Mouse (Mus musculus): Measurements from ENCODE around the gene Pgap3. TPM values are rescaled to one million over a fixed set of nuclear protein-coding genes. Genes with fewer than 3 reads are reported as not detected.
A peak's percentile ranks its signal among the peaks of the same experiment; 100 is the strongest.

Pgap3 gene
- polyA plus RNA-seq, 1 experiment from 2014 or later: 5.6 TPM

DNA sequence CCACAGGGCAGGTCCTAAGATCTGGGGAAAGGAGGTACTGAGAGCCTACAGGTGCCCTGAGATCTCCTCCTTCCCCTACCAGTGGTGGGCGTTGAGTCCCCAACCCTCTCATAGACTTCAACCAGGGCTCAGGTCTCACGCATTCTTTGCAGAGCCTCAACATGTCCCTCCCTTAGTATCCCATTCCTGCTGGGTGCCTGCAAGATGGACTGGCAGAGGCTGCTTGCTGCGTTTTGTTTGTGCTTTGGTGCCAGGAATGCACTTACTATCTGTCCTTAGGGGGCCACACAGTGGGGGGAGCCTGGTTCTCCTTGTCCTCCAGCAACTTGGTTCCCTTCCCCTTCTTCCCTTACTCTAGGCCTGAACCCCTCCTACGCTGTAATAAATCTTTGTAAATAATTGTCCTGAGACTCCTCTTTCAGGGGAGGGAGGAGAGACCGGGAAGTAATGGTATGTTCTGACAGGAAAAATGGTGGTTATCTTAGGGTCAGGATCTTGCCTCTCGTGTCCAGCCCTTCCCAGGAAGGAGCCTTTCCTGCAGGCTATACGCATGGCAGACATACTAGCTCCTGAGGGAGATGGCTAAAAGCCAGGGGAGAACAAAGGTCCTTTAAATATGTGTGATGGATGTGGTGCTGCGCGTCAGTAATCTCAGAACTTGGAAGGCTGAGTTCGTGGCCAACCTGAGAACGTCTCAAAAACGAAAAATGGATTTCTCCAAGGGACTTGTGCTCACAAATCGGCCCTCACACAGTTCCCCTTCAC, 42.7 kb downstream of the Pgap3 start:
- Histone ChIP-seq H3K4me3 (ENCODE audit: low read depth, low read length) (peak overlapping the region; percentile 77), H3K9ac (ENCODE audit: low read length) (peak overlapping the region; percentile 81), H3K36me3 (ENCODE audit: control insufficient read depth, insufficient read depth, low read length) (no peaks in the 10 kb centered on the region), H3K4me1 (ENCODE audit: control insufficient read depth, insufficient read depth, low read length) (peaks cover 33% of the 10 kb centered on the region), H3K27ac (ENCODE audit: low read depth, low read length) (peak overlapping the region; percentile 30; the same call in 1 of the 2 replicates), H3K27me3 (ENCODE audit: control insufficient read depth, insufficient read depth, low read length) (peaks cover 7% of the 10 kb centered on the region; the same call in 1 of the 2 replicates), H3K4me2 (peak overlapping the region; percentile 85), H3K9me3 (ENCODE audit: control insufficient read depth, low read length) (no peaks in the 10 kb centered on the region)
- ATAC-seq (ENCODE audit: low FRiP score) (no peak), DNase-seq (ENCODE audit: low spot score, missing footprints) (peak; percentile 68)
- WGBS: 12% methylated on average over 13 of the region's 13 CpGs

DNA sequence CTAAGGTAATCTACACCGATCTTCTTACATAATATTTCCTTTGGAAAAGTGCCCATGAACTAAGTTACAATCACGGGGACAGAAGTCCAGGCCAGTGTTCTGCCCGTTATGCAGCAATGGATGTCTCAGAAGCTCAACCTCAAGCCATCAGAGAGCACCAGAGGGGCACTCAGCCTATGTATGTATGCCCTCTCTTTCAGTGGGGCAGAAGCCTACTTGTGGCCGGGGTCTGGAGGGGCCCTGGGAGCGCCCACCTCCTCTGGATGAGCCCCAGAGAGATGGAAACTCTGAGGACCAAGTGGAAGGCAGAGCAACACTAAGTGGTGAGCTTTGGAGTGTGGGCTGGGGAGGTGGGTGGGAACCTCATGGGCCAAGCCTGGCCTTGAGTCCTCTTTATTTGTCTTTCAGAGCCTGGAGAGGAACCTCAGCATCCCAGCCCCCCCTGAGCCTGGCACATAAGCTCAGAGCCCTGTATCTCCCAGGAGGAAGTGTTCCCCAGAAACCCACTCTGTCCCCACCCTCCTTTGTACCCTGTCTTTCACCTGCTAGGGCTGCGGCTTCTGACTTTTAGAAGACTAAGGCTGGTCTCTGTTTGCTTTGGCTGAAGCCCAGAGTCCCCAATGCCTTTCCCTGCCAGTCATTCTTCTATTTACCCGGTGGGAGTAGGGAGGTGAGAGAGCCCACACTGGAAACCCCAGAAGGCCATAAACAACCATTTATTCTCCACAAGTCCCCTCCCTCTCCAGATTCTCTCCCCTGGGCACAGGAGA, 43.5 kb downstream of the Pgap3 start:
- no peaks in the 10 kb centered on the region for H3K36me3 ChIP-seq (ENCODE audit: control insufficient read depth, insufficient read depth, low read length)
- ATAC-seq (ENCODE audit: low FRiP score): no peak
- H3K4me2 ChIP-seq: no peak overlapping the region
- 79% methylated on average over 7 of the region's 7 CpGs for WGBS
- peaks cover 7% of the 10 kb centered on the region; the same call in 1 of the 2 replicates for H3K27me3 ChIP-seq (ENCODE audit: control insufficient read depth, insufficient read depth, low read length)
- H3K9me3 ChIP-seq (ENCODE audit: control insufficient read depth, low read length): no peaks in the 10 kb centered on the region
- no peak overlapping the region for H3K9ac ChIP-seq (ENCODE audit: low read length)
- H3K4me3 ChIP-seq (ENCODE audit: low read depth, low read length): no peak overlapping the region
- peaks cover 31% of the 10 kb centered on the region for H3K4me1 ChIP-seq (ENCODE audit: control insufficient read depth, insufficient read depth, low read length)
- no peak overlapping the region for H3K27ac ChIP-seq (ENCODE audit: low read depth, low read length)
- DNase-seq (ENCODE audit: low spot score, missing footprints): peak; percentile 79

DNA sequence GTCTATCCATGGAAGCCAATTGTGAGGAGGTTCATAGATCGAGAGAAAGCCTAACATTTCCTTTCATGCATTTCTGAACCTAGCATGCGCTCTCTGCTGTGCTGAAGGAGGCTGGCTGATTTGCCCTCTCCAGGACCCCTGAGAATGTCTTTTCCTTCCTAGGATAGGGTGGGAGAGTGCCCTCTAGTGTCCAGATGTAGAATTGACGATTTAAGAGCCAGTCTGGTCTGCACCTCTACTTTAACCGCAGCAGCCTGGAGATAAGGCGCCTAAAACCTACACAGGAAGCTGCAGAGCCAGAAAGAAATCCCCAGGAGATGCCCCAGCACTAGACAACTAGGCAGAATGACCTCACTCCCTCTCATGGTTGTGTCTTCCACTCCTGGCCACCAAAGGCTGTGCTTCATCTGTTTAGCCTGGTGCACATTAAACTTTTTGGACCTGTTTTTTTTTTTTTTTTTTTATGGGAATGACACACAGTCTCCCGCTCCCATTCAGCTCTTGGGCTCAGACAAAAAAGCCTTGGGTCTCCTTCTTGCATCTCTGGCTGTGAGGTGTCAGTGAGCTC, 44.5 kb downstream of the Pgap3 start:
- ATAC-seq (ENCODE audit: low FRiP score): no peak
- Histone ChIP-seq H3K27me3 (ENCODE audit: control insufficient read depth, insufficient read depth, low read length) (peaks cover 15% of the 10 kb centered on the region), H3K36me3 (ENCODE audit: control insufficient read depth, insufficient read depth, low read length) (no peaks in the 10 kb centered on the region), H3K9ac (ENCODE audit: low read length) (no peak overlapping the region), H3K27ac (ENCODE audit: low read depth, low read length) (no peak overlapping the region), H3K4me3 (ENCODE audit: low read depth, low read length) (no peak overlapping the region), H3K9me3 (ENCODE audit: control insufficient read depth, low read length) (no peaks in the 10 kb centered on the region), H3K4me1 (ENCODE audit: control insufficient read depth, insufficient read depth, low read length) (peaks cover 21% of the 10 kb centered on the region), H3K4me2 (no peak overlapping the region)
- DNase-seq (ENCODE audit: low spot score, missing footprints): peak; percentile 95
- WGBS: 11% methylated on average over 6 of the region's 6 CpGs

DNA sequence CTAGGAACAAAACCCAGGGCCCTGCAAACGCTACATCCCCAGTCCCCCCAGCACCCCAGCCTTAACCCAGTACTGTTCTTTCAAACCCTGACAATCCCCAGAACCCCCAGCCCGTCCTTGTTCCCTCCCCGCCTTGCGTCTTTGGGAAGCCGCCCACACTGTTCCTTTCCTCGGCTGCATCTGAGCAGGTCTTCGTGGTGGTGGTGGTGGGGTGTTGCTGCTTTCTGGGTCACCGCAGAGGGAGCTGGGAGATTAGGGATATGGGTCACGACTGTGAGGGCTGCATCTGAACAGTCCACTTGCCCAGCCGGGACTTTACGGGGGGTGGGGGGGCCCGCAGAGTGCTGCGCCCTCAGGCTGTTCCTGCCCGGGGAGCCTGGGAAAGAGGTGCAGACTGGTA, 45.8 kb downstream of the Pgap3 start:
- ATAC-seq (ENCODE audit: low FRiP score) (no peak), DNase-seq (ENCODE audit: low spot score, missing footprints) (peak; percentile 41)
- Histone ChIP-seq H3K4me2 (no peak overlapping the region), H3K9ac (ENCODE audit: low read length) (no peak overlapping the region), H3K27ac (ENCODE audit: low read depth, low read length) (no peak overlapping the region), H3K4me1 (ENCODE audit: control insufficient read depth, insufficient read depth, low read length) (peaks cover 9% of the 10 kb centered on the region), H3K36me3 (ENCODE audit: control insufficient read depth, insufficient read depth, low read length) (no peaks in the 10 kb centered on the region), H3K27me3 (ENCODE audit: control insufficient read depth, insufficient read depth, low read length) (peaks cover 29% of the 10 kb centered on the region), H3K9me3 (ENCODE audit: control insufficient read depth, low read length) (no peaks in the 10 kb centered on the region), H3K4me3 (ENCODE audit: low read depth, low read length) (no peak overlapping the region)
- 59% methylated on average over 14 of the region's 14 CpGs for WGBS

- 36% methylated on average over 8 of the region's 8 CpGs for WGBS
- H3K9me3 ChIP-seq (ENCODE audit: control insufficient read depth, low read length): no peaks in the 10 kb centered on the region
- H3K27ac ChIP-seq (ENCODE audit: low read depth, low read length): no peak overlapping the region
- H3K9ac ChIP-seq (ENCODE audit: low read length): no peak overlapping the region
- DNase-seq (ENCODE audit: low spot score, missing footprints) (peak; percentile 57), ATAC-seq (ENCODE audit: low FRiP score) (no peak)
- H3K27me3 ChIP-seq (ENCODE audit: control insufficient read depth, insufficient read depth, low read length): peaks cover 36% of the 10 kb centered on the region
- no peaks in the 10 kb centered on the region for H3K36me3 ChIP-seq (ENCODE audit: control insufficient read depth, insufficient read depth, low read length)
- peaks cover 6% of the 10 kb centered on the region for H3K4me1 ChIP-seq (ENCODE audit: control insufficient read depth, insufficient read depth, low read length)
- H3K4me2 ChIP-seq: no peak overlapping the region
- no peak overlapping the region for H3K4me3 ChIP-seq (ENCODE audit: low read depth, low read length)
Observed at GRCm38 (mm10) chr11:98353651-98354211, 46.6 kb downstream of the Pgap3 start.

GRCm38 (mm10) chr11:98352272-98352990, 47.9 kb downstream of the Pgap3 start:
- H3K27ac ChIP-seq (ENCODE audit: low read depth, low read length): no peak overlapping the region
- no peaks in the 10 kb centered on the region for H3K9me3 ChIP-seq (ENCODE audit: control insufficient read depth, low read length)
- H3K4me1 ChIP-seq (ENCODE audit: control insufficient read depth, insufficient read depth, low read length): peaks cover 16% of the 10 kb centered on the region
- 82% methylated on average over 18 of the region's 18 CpGs for WGBS
- no peak overlapping the region for H3K9ac ChIP-seq (ENCODE audit: low read length)
- no peaks in the 10 kb centered on the region for H3K36me3 ChIP-seq (ENCODE audit: control insufficient read depth, insufficient read depth, low read length)
- H3K4me3 ChIP-seq (ENCODE audit: low read depth, low read length): no peak overlapping the region
- no peak for ATAC-seq (ENCODE audit: low FRiP score)
- H3K27me3 ChIP-seq (ENCODE audit: control insufficient read depth, insufficient read depth, low read length): peaks cover 48% of the 10 kb centered on the region
- no peak overlapping the region for H3K4me2 ChIP-seq
- peak; percentile 65 for DNase-seq (ENCODE audit: low spot score, missing footprints)

- H3K27me3 ChIP-seq (ENCODE audit: control insufficient read depth, insufficient read depth, low read length): peaks cover 65% of the 10 kb centered on the region
- WGBS: 2% methylated on average over 9 of the region's 9 CpGs
- H3K4me2 ChIP-seq: peak overlapping the region; percentile 97
- H3K4me3 ChIP-seq (ENCODE audit: low read depth, low read length): no peak overlapping the region
- H3K27ac ChIP-seq (ENCODE audit: low read depth, low read length): no peak overlapping the region
- no peak for ATAC-seq (ENCODE audit: low FRiP score)
- no peaks in the 10 kb centered on the region for H3K9me3 ChIP-seq (ENCODE audit: control insufficient read depth, low read length)
- peaks cover 16% of the 10 kb centered on the region for H3K4me1 ChIP-seq (ENCODE audit: control insufficient read depth, insufficient read depth, low read length)
- peak; percentile 91 for DNase-seq (ENCODE audit: low spot score, missing footprints)
- H3K36me3 ChIP-seq (ENCODE audit: control insufficient read depth, insufficient read depth, low read length): no peaks in the 10 kb centered on the region
- no peak overlapping the region for H3K9ac ChIP-seq (ENCODE audit: low read length)
Observed at GRCm38 (mm10) chr11:98349308-98349707, 51.0 kb downstream of the Pgap3 start.

DNA sequence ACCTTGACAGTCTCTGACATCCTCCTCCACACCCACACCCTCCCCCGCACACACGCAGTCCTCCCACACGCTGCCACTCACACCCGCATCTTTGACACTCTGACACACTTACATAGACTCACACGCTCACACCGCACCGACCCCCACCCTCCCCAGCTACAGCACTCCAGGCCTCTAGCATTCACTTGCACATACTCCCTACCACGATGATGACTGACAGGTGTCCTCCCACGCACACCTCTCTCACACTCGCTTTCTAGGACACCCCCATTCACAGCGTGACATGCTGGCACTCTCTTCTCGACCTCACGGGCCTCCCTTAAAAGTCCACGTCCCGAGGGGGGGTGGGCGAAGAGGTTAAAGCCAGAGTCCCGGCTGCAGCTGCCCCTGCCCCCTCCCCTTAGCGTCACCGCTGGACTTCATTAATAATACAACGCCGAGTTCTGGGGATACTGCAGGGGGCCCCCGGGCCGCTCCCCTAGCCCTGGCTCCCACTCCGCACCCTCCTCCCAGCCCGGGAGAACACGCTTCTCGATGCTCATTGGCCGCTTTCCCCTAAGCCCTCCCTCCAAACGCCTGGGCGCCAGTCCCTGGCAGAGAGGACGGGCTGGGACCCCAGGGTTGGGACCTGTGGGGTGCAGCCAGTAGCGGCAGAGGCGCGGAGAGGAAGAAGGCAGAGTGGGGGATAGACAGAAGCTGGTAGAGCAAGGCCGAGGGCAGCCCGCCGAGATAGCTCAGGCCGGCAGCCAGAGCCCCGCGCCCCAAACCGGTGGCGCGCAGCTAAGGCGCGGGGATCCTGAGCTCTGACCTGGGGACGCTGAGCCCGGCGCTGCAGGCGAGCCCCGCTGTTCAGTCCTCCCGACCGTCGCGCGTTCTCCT, 52.0 kb downstream of the Pgap3 start, which contains the start of gene Ppp1r1b:
Ppp1r1b (plus strand) TSS at position 322 of the 879 bp plus-strand sequence.
- ATAC-seq (ENCODE audit: low FRiP score): peak; percentile 80
- peaks cover 58% of the 10 kb centered on the region for H3K27me3 ChIP-seq (ENCODE audit: control insufficient read depth, insufficient read depth, low read length)
- H3K9me3 ChIP-seq (ENCODE audit: control insufficient read depth, low read length): no peaks in the 10 kb centered on the region
- peak; percentile 93 for DNase-seq (ENCODE audit: low spot score, missing footprints)
- H3K4me1 ChIP-seq (ENCODE audit: control insufficient read depth, insufficient read depth, low read length): peaks cover 16% of the 10 kb centered on the region
- H3K36me3 ChIP-seq (ENCODE audit: control insufficient read depth, insufficient read depth, low read length): no peaks in the 10 kb centered on the region
- no peak within 1 kb of the TSS for H3K27ac ChIP-seq (ENCODE audit: low read depth, low read length)
- WGBS: under 1% methylated on average over 52 of the region's 55 CpGs
- H3K4me2 ChIP-seq: peak within 1 kb of the TSS; percentile 97
- H3K9ac ChIP-seq (ENCODE audit: low read length): peak within 1 kb of the TSS; percentile 54
- peak within 1 kb of the TSS; percentile 50 for H3K4me3 ChIP-seq (ENCODE audit: low read depth, low read length)
